Mouse (Mus musculus) spleen, adult 2 months (tissue): ENCODE data around the gene Clhc1.

Experiments
- CTCF ChIP-seq: fragments of 200-500 bp; IDR thresholded peaks from 2 replicates; pipeline ENCODE4 v1.5.1; 2011; ENCODE audit warnings: mild to moderate bottlenecking, inconsistent platforms; ENCODE audit not compliant: insufficient read depth, insufficient read length, insufficient replicate concordance; ENCODE audit errors: extremely low read depth
- POLR2A ChIP-seq: fragments of 200-500 bp; IDR thresholded peaks from 2 replicates; pipeline ENCODE4 v1.6.1; 2011; ENCODE audit warnings: low read depth, low read length, inconsistent platforms

DNA sequence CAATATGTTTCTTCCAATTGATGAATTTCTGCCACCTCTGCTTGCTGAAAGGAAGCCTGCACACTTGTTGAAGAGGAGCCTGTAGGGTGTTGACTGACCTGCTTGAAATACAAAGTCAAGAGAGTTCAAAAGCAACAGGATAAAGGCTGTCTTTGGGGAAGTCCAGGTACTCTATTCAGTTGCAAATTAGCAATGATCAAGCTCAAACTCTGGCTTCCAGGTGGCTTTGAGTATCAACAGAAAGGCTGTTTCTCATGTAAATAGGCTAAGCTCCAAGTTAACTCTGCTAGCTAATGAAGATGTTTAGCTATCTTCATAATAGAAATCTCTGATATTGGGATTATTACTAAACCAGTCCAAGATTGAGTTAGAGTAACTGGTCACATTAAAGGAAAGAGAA lies 49.4 kb downstream of the Clhc1 start:
- TF ChIP-seq POLR2A (no peak), CTCF (no peak)
